9 mouse cellular contexts compared by ENCODE assay signal in the genomic region with DNA sequence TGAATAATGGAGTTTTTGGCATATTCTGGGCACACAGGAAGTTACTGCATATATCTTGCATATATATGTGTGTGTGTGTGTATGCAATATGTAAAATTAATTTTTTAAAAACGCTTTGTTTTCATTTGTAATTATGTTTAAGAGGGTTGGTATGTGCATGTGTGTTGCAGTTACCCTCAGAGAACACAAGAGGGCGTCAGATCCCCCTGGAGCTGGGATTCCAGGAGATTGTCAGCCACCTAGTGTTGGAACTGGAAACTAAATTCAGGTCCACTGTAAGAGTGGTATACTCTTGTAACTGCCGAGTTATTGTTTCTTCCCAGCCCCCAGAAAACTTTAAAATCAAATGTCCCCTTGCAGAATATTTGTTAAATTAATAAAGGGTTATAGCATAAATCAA. TPM values are rescaled to one million over a fixed set of nuclear protein-coding genes. Genes with fewer than 3 reads are reported as not detected.
DNase-seq lines count a peak whose midpoint lies in the region; ATAC-seq lines count a peak whose summit lies in the region.
"Had no signal": no experiment of that assay in that cellular context is flagged by ENCODE, and none has a peak within 500 bp of the region (broad histone marks: within the 10 kb centered on the region; RNA-seq: fewer than 3 reads in every experiment).

No protein-coding gene starts in this region.

- H3K27me3 ChIP-seq in hindbrain, embryonic 14.5 days (ENCODE audit: control insufficient read depth, insufficient read depth, low read length) = no peaks in the 10 kb centered on the region
- no peaks in the 10 kb centered on the region for H3K27me3 ChIP-seq in hindbrain, embryonic 13.5 days
- H3K27me3 ChIP-seq: embryonic facial prominence, embryonic 12.5 days had no signal

- DNase-seq in hindbrain, embryonic 14.5 days (ENCODE audit: low spot score) = peak; percentile 58
- DNase-seq in 416B (ENCODE audit: low read depth) = peak; percentile 73
- DNase-seq in NIH3T3 (ENCODE audit: low read depth) = peak; percentile 76
- peak; percentile 59 to 68 for DNase-seq in kidney, postnatal 4 days
- no peak for DNase-seq in frontal cortex, adult 2 months (ENCODE audit: extremely low spot score in 1 of 2, low spot score in 1 of 2)
- DNase-seq in layer of hippocampus, adult 9-11 months = no peak
- no peak for DNase-seq in heart, adult 8-10 months (ENCODE audit: low spot score)

- H3K36me3 ChIP-seq in hindbrain, embryonic 14.5 days (replicated peaks; ENCODE audit: control insufficient read depth, insufficient read depth) = peaks cover 59% of the 10 kb centered on the region
- peaks cover 49% of the 10 kb centered on the region for H3K36me3 ChIP-seq in hindbrain, embryonic 13.5 days

- H3K4me1 ChIP-seq in hindbrain, embryonic 14.5 days (replicated peaks; ENCODE audit: control insufficient read depth, insufficient read depth, low read length) = no peaks in the 10 kb centered on the region
- no peaks in the 10 kb centered on the region for H3K4me1 ChIP-seq in hindbrain, embryonic 13.5 days (replicated peaks)

- H3K4me3 ChIP-seq in hindbrain, embryonic 14.5 days (replicated peaks; ENCODE audit: low read length) = no peak overlapping the region
- H3K4me3 ChIP-seq in hindbrain, embryonic 13.5 days = no peak overlapping the region
- H3K4me3 ChIP-seq: embryonic facial prominence, embryonic 12.5 days had no signal

- 60% methylated on average over 3 of the region's 3 CpGs for WGBS in hindbrain, embryonic 14.5 days
- WGBS in hindbrain, embryonic 13.5 days = 59% methylated on average over 3 of the region's 3 CpGs

- ATAC-seq in hindbrain, embryonic 14.5 days (ENCODE audit: low FRiP score) = no peak
- no peak for ATAC-seq in hindbrain, embryonic 13.5 days (ENCODE audit: low FRiP score)

- H3K9me3 ChIP-seq in hindbrain, embryonic 14.5 days (ENCODE audit: control insufficient read depth, low read length) = no peaks in the 10 kb centered on the region
- no peaks in the 10 kb centered on the region for H3K9me3 ChIP-seq in hindbrain, embryonic 13.5 days
- H3K9me3 ChIP-seq: embryonic facial prominence, embryonic 12.5 days had no signal

- H3K9ac ChIP-seq in hindbrain, embryonic 14.5 days = no peak overlapping the region
- no peak overlapping the region for H3K9ac ChIP-seq in hindbrain, embryonic 13.5 days
- H3K9ac ChIP-seq: embryonic facial prominence, embryonic 12.5 days had no signal

- H3K4me2 ChIP-seq in hindbrain, embryonic 14.5 days (replicated peaks) = no peak overlapping the region
- no peak overlapping the region for H3K4me2 ChIP-seq in hindbrain, embryonic 13.5 days
- H3K4me2 ChIP-seq: embryonic facial prominence, embryonic 12.5 days had no signal

- no peak overlapping the region for H3K27ac ChIP-seq in hindbrain, embryonic 14.5 days
- H3K27ac ChIP-seq in hindbrain, embryonic 13.5 days = no peak overlapping the region
- H3K27ac ChIP-seq: embryonic facial prominence, embryonic 12.5 days had no signal

RNA-seq across cellular contexts. Expression of a gene that starts 46.6 kb away (rescaled TPM):
- polyA plus RNA-seq in hindbrain, embryonic 14.5 days (2014; fragmentation: Nextera tagmentation; extraction: Ambion mirVana) = 15.3 and 19.7 TPM in 2 replicates
- polyA plus RNA-seq in hindbrain, embryonic 13.5 days (2015; fragmentation: Nextera tagmentation; extraction: Ambion mirVana) = 7.7 and 9.7 TPM in 2 replicates
- polyA plus RNA-seq in frontal cortex, adult 2 months (2012; rRNA removed) = 21.8 and 24.5 TPM in 2 replicates
- 100 to 1,000 TPM; 197 to 344 (median 283) TPM for total RNA-seq in heart, adult 8-10 months (2022)

Comparison
In these comparisons a context has a peak if more than half of its experiments do, and no peak if none do; other contexts are left out.
1. DNase-seq: peak in hindbrain, embryonic 14.5 days (single experiment), 416B (single experiment), NIH3T3 (single experiment) and kidney, postnatal 4 days (2 of 2); none in frontal cortex, adult 2 months (0 of 2), layer of hippocampus, adult 9-11 months (single experiment) and heart, adult 8-10 months (single experiment).